Mouse (Mus musculus) liver, embryonic 13.5 days (tissue): ENCODE measurements around the gene Obscn. TPM values are rescaled to one million over a fixed set of nuclear protein-coding genes. Genes with fewer than 3 reads are reported as not detected.

Source experiments
- ATAC-seq: fragments of 200-750 bp; cut with Nextera tagmentation; 2 replicates; pipeline ENCODE4 v1.8.0; 2017; ENCODE audit warnings: low read depth, mild to moderate bottlenecking, moderate number of reproducible peaks, moderate library complexity
- DNase-seq: peaks from one replicate; pipeline ENCODE4 v3.0.0; 2022
- H3K27ac ChIP-seq: fragments of 300-500 bp; sonication (generic); 2 replicates; pipeline ENCODE4 v1.5.1; 2015; ENCODE audit warnings: moderate library complexity, mild to moderate bottlenecking, inconsistent platforms
- H3K27me3 ChIP-seq: fragments of 300-500 bp; sonication (generic); 2 replicates; pipeline ENCODE4 v1.6.1; 2015; ENCODE audit warnings: mild to moderate bottlenecking, inconsistent platforms
- H3K36me3 ChIP-seq: fragments of 300-500 bp; sonication (generic); 2 replicates; pipeline ENCODE4 v1.6.1; 2015; ENCODE audit warnings: mild to moderate bottlenecking, inconsistent platforms
- H3K4me1 ChIP-seq: fragments of 300-500 bp; sonication (generic); replicated peaks from 2 replicates; pipeline ENCODE4 v1.6.1; 2015; ENCODE audit warnings: inconsistent platforms
- H3K4me2 ChIP-seq: fragments of 300-500 bp; sonication (generic); 2 replicates; pipeline ENCODE4 v1.6.1; 2015; ENCODE audit warnings: inconsistent platforms, mild to moderate bottlenecking, moderate library complexity
- H3K4me3 ChIP-seq: fragments of 300-500 bp; sonication (generic); replicated peaks from 2 replicates; pipeline ENCODE4 v1.5.1; 2015; ENCODE audit warnings: mild to moderate bottlenecking, inconsistent platforms
- H3K9ac ChIP-seq: fragments of 300-500 bp; sonication (generic); 2 replicates; pipeline ENCODE4 v1.6.1; 2015; ENCODE audit warnings: mild to moderate bottlenecking, inconsistent platforms
- H3K9me3 ChIP-seq: fragments of 300-500 bp; sonication (generic); replicated peaks from 2 replicates; pipeline ENCODE4 v1.6.1; 2016; ENCODE audit warnings: inconsistent platforms
- WGBS: fragments of 180-500 bp; shearing (Covaris S2); methylation state at CpG from one replicate; pipeline ENCODE4 v1.1.7; 2015; ENCODE audit not compliant: insufficient replicate concordance; 5-methylcytosine and 5-hydroxymethylcytosine counted together
- polyA plus RNA-seq: library from polyadenylated mRNA; unstranded; fragments of >200 nt; fragmentation: Nextera tagmentation; extraction: Ambion mirVana; gene quantifications from 2 replicates; pipeline ENCODE4 v1.2.1, GENCODE M21; 2015

The Obscn gene
- 0.23 and 0.35 TPM in 2 replicates for polyA plus RNA-seq

DNA sequence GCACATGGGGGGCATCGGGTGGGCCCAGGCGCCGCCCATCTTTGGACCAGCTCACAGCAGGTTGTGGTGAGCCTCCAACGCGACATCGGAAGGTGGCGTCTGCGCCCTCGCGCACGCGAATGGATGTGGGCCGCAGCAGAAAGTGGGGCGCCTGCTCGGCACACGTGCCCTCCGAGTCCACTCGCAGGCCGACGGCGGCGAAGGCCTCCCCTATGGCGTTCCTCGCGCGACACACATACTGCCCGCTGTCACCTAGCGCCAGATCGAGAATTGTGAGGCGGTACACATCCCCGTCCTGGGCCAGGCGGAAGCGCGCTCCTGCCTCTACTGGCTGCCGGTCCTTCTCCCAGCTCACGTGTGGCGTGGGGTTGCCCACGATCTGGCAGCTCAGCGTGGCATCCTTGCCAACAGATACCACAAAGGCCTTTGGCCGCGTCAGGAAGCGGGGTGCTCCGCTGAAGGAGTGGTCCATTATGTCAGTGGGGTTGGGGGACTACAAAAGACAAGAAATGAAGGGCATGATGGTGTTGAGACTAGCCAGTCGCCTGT lies at the start of gene Obscn:
Gene Obscn, minus strand, starts transcription at position 499 of the 549 bp plus-strand sequence.
- no peak within 1 kb of the TSS; the same call in 1 of the 2 replicates for H3K4me3 ChIP-seq
- H3K27me3 ChIP-seq, result peaks cover 74% of the 10 kb centered on the region
- H3K27ac ChIP-seq, result no peak within 1 kb of the TSS
- WGBS, result 18% methylated on average over 44 of the region's 44 CpGs
- no peaks in the 10 kb centered on the region for H3K36me3 ChIP-seq
- no peak for DNase-seq
- no peaks in the 10 kb centered on the region for H3K9me3 ChIP-seq
- peak within 1 kb of the TSS; percentile 6; the same call in 1 of the 2 replicates for H3K4me2 ChIP-seq
- H3K9ac ChIP-seq, result no peak within 1 kb of the TSS
- H3K4me1 ChIP-seq, result no peaks in the 10 kb centered on the region; the same call in 1 of the 2 replicates
- ATAC-seq, result no peak

GRCm38 (mm10) chr11:59185490-59185889 lies 49.3 kb upstream of the Obscn start:
- DNase-seq (no peak), ATAC-seq (no peak)
- peaks cover 52% of the 10 kb centered on the region for H3K4me1 ChIP-seq
- H3K27ac ChIP-seq, result peak overlapping the region; percentile 6; the same call in 1 of the 2 replicates
- no peak overlapping the region for H3K9ac ChIP-seq
- no peak overlapping the region for H3K4me2 ChIP-seq
- H3K36me3 ChIP-seq, result peaks cover 41% of the 10 kb centered on the region
- no peaks in the 10 kb centered on the region for H3K9me3 ChIP-seq
- 77% methylated on average over 5 of the region's 5 CpGs for WGBS
- H3K27me3 ChIP-seq, result peaks cover 2% of the 10 kb centered on the region; the same call in 1 of the 2 replicates
- H3K4me3 ChIP-seq, result no peak overlapping the region

DNA sequence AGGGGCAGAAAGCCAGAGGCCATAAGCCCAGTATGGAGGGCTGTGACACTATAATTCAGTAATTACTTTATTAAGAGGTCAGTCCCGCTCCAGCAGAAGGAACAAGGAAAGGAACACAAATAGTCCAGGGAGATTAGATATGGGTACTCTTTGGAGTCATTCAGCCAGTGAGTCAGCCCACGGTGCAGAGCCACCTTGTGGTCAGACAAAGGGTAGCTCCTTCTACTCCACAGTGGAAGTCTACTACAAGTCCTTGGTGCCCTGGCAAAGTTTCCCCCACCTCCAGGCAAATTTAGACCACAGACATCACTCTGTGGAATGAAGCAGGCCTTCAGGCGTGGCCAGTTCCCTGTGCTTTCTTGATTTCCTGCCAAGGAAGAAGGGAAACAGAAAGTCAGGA lies 47.6 kb upstream of the Obscn start:
- 11% methylated on average over 3 of the region's 3 CpGs for WGBS
- H3K27ac ChIP-seq, result peak overlapping the region; percentile 72
- H3K27me3 ChIP-seq, result peaks cover 19% of the 10 kb centered on the region
- H3K36me3 ChIP-seq, result peaks cover 41% of the 10 kb centered on the region
- peak; percentile 69 for ATAC-seq
- H3K4me1 ChIP-seq, result peaks cover 41% of the 10 kb centered on the region
- no peak overlapping the region for H3K4me3 ChIP-seq
- H3K9me3 ChIP-seq, result no peaks in the 10 kb centered on the region
- no peak overlapping the region for H3K4me2 ChIP-seq
- H3K9ac ChIP-seq, result peak overlapping the region; percentile 52
- DNase-seq, result peak; percentile 46

DNA sequence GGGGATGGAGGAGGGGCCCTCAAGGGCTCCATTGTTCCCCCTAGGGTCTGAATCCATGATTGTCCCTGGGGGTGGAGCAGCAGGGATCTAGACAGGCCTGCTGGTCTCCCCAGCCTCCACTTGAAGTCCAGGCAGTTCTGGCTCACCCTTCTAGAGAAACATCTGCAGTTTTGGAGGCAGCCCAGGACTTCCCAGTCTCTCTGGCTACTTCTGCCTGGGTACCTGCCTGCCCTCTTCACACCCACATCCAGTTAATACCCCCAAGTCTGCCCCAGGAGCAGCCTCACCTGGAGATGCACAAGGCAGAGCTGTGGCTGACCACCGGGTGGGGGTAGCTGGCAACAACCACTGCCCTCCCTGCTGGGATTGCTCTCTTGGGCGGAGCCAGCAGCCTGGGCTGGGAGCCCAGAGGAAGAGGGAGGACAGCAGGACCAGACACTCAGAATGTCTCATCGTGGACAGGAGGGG lies 46.7 kb upstream of the Obscn start, which contains the start of gene Gjc2:
Gene Gjc2, minus strand, starts transcription at position 350 of the 468 bp plus-strand sequence.
- DNase-seq (no peak), ATAC-seq (no peak; the same call in 1 of the 2 replicates)
- no peak within 1 kb of the TSS for H3K4me3 ChIP-seq
- peaks cover 41% of the 10 kb centered on the region for H3K36me3 ChIP-seq
- no peak within 1 kb of the TSS for H3K4me2 ChIP-seq
- H3K27me3 ChIP-seq, result peaks cover 28% of the 10 kb centered on the region
- peaks cover 35% of the 10 kb centered on the region for H3K4me1 ChIP-seq
- no peaks in the 10 kb centered on the region for H3K9me3 ChIP-seq
- WGBS, result 51% methylated on average over 3 of the region's 3 CpGs
- peak within 1 kb of the TSS; percentile 52 for H3K9ac ChIP-seq
- H3K27ac ChIP-seq, result peak within 1 kb of the TSS; percentile 72

DNA sequence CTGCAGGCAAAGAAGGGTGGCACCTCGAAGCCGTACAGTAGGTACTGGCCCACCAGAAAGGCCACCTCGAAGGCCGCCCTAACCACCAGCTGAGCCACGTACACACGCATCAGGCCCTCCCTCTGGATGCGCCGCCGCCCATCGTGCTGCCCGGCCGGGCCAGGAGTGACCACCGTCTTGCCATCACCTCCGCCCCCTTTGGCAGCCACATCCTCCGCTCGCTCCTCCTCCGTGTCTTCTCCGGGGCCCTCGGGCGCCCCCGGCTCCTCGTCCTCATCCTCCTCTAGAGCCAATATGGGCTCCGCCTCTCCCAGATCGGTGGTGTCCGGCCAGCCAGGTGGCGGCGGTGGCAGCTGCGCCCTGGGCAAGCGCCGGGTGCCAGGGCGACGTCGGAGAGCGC lies 40.7 kb upstream of the Obscn start:
- DNase-seq (no peak), ATAC-seq (no peak)
- Histone ChIP-seq H3K27ac (no peak overlapping the region), H3K4me2 (no peak overlapping the region), H3K4me1 (peaks cover 13% of the 10 kb centered on the region; the same call in 1 of the 2 replicates), H3K36me3 (no peaks in the 10 kb centered on the region), H3K9ac (no peak overlapping the region), H3K9me3 (no peaks in the 10 kb centered on the region), H3K27me3 (peaks cover 87% of the 10 kb centered on the region), H3K4me3 (0 out of 2 replicates have a peak overlapping the region, but pooled peaks have one; percentile 1)
- 10% methylated on average over 34 of the region's 34 CpGs for WGBS

- DNase-seq, result no peak
These were observed 40.3 kb upstream of the Obscn start for GRCm38 (mm10) chr11:59176475-59176874.

GRCm38 (mm10) chr11:59174189-59174838 lies 38.1 kb upstream of the Obscn start:
- H3K9ac ChIP-seq, result no peak overlapping the region
- DNase-seq (no peak), ATAC-seq (no peak)
- H3K4me1 ChIP-seq, result peaks cover 7% of the 10 kb centered on the region; the same call in 1 of the 2 replicates
- H3K4me2 ChIP-seq, result no peak overlapping the region
- H3K27me3 ChIP-seq, result peaks cover 81% of the 10 kb centered on the region
- H3K27ac ChIP-seq, result no peak overlapping the region
- H3K36me3 ChIP-seq, result no peaks in the 10 kb centered on the region
- WGBS, result 49% methylated on average over 6 of the region's 6 CpGs
- H3K9me3 ChIP-seq, result no peaks in the 10 kb centered on the region
- no peak overlapping the region for H3K4me3 ChIP-seq

More at GRCm38 (mm10) chr11:59176475-59176874, 40.3 kb upstream of the Obscn start:
- Histone ChIP-seq H3K4me3 (0 out of 2 replicates have a peak overlapping the region, but pooled peaks have one; percentile 1), H3K4me2 (no peak overlapping the region), H3K27me3 (peaks cover 90% of the 10 kb centered on the region), H3K9me3 (no peaks in the 10 kb centered on the region), H3K27ac (no peak overlapping the region), H3K36me3 (no peaks in the 10 kb centered on the region), H3K9ac (no peak overlapping the region), H3K4me1 (peaks cover 13% of the 10 kb centered on the region; the same call in 1 of the 2 replicates)
- whole genome bisulfite sequencing, result 6% methylated on average over 48 of the region's 48 CpGs
- ATAC-seq, result no peak

DNA sequence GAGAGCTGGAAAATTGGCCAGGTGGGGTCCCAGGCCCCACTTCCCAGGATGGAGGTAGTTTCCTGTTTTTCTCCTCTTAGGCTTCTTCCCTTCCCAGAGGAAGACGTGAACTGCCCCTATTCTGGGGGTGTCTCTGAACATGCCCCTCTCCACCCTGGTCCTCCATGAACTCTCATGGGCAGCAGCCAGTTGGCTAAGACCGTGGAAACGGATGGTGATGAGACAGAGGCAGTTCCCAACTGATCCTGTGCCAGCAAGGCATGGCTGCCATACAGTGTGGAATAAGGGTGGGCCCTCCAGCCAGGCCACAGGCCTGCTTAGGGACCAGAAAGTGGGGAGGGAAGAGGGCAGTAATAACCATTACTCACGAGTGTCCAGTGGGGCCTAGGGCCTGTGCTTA lies 34.3 kb upstream of the Obscn start:
- no peak for DNase-seq
- ATAC-seq, result no peak
- Histone ChIP-seq H3K9ac (0 out of 2 replicates have a peak overlapping the region, but pooled peaks have one; percentile 11), H3K27me3 (peaks cover 44% of the 10 kb centered on the region), H3K36me3 (no peaks in the 10 kb centered on the region), H3K4me2 (no peak overlapping the region), H3K9me3 (no peaks in the 10 kb centered on the region), H3K27ac (no peak overlapping the region), H3K4me1 (peaks cover 24% of the 10 kb centered on the region), H3K4me3 (no peak overlapping the region)
- 68% methylated on average over 4 of the region's 4 CpGs for WGBS

- DNase-seq (no peak), ATAC-seq (no peak)
- no peak overlapping the region for H3K4me2 ChIP-seq
- no peak overlapping the region for H3K9ac ChIP-seq
- WGBS, result 71% methylated on average over 3 of the region's 3 CpGs
- no peaks in the 10 kb centered on the region for H3K9me3 ChIP-seq
- peaks cover 36% of the 10 kb centered on the region for H3K27me3 ChIP-seq
- no peak overlapping the region for H3K4me3 ChIP-seq
- no peaks in the 10 kb centered on the region for H3K36me3 ChIP-seq
- H3K4me1 ChIP-seq, result peaks cover 31% of the 10 kb centered on the region
- no peak overlapping the region; the same call in none of the 2 replicates for H3K27ac ChIP-seq
These were observed 33.6 kb upstream of the Obscn start for GRCm38 (mm10) chr11:59169807-59170206.

DNA sequence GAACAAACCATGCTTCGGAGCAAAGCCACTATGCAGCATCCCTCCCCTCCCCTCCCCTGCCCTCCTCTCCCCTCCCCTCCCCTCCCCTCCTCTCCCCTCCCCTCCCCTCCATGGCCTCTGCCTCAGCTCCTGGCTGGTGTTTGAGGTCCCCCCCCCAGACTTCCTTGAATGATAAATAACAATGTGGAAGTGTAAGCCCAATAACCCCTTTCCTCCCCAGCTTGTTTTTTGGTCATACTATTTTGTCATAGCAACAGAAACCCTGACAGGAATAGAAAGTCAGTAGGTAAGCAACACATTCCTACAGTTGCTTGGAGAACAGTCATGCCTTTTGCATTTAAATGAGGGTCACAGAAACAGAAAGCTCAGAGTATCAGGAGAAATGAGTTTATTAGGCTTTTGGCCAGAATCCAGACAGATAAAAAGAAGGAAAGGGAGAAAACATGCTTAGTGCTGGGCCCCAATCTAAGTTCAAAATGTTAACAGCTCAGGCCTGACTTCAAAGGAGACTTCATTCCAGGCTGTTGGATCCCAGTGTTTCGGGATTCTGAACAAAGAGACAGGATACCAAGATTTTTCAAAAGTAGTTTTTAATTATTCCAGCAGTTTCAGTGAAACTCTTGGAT lies 29.5 kb upstream of the Obscn start:
- peaks cover 12% of the 10 kb centered on the region for H3K36me3 ChIP-seq
- peak overlapping the region; percentile 44 for H3K9ac ChIP-seq
- 36% methylated on average over 2 of the region's 2 CpGs for WGBS
- peaks cover 62% of the 10 kb centered on the region for H3K4me1 ChIP-seq
- ATAC-seq (no peak), DNase-seq (no peak)
- no peak overlapping the region for H3K4me2 ChIP-seq
- peak overlapping the region; percentile 100 for H3K27ac ChIP-seq
- no peaks in the 10 kb centered on the region for H3K9me3 ChIP-seq
- peaks cover 5% of the 10 kb centered on the region; the same call in 1 of the 2 replicates for H3K27me3 ChIP-seq
- H3K4me3 ChIP-seq, result no peak overlapping the region

DNA sequence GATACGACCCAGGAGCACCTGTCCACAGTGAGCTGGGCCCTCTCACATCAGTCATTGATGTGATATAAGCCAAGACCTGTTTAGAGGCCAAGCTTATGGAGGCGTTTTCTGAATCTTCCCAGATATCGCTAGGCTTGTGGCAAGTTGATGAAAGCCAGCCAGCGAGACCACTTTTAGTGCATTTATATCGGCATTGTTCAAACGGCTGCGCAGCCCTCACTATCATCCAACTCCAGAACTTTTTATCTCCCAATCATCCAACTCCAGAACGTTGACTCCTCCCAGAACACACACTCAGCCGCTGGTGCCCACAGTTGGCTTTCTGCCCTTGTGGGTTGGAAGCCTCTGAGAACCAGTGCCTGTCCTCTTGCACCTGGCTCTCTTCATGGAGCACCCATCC lies 28.2 kb upstream of the Obscn start:
- Histone ChIP-seq H3K4me3 (peak overlapping the region; percentile 79), H3K9me3 (no peaks in the 10 kb centered on the region), H3K27me3 (no peaks in the 10 kb centered on the region), H3K9ac (peak overlapping the region; percentile 92), H3K27ac (peak overlapping the region; percentile 100), H3K4me2 (peak overlapping the region; percentile 94), H3K4me1 (peaks cover 66% of the 10 kb centered on the region), H3K36me3 (peaks cover 25% of the 10 kb centered on the region)
- WGBS, result 14% methylated on average over 9 of the region's 9 CpGs
- ATAC-seq (peak; percentile 78), DNase-seq (peak; percentile 86)
